Mouse (Mus musculus) CH12.LX (cell line): ENCODE data around the gene Nxpe3. TPM values are rescaled to one million over a fixed set of nuclear protein-coding genes. Genes with fewer than 3 reads are reported as not detected.

Source experiments
- DNase-seq: peaks from one replicate; pipeline ENCODE4 v3.0.0-alpha.2; 2013; ENCODE audit errors: extremely low read depth
- H3K27ac ChIP-seq: 2 replicates; pipeline ENCODE4 v1.5.1; 2012; ENCODE audit warnings: low read depth, mild to moderate bottlenecking, control low read depth, moderate library complexity; ENCODE audit not compliant: insufficient read depth
- H3K27me3 ChIP-seq: replicated peaks from 2 replicates; pipeline ENCODE3; 2012; ENCODE audit warnings: inconsistent platforms
- H3K36me3 ChIP-seq, 2 experiments: replicated peaks in 1 of 2; 2 replicates each; pipeline versions ENCODE3 to v1.6.1; 2012; ENCODE audit warnings: inconsistent platforms in 1 of 2, low read length in 1 of 2, mild to moderate bottlenecking in 1 of 2, mixed read lengths in 1 of 2, moderate library complexity in 1 of 2; ENCODE audit not compliant: control insufficient read depth in 1 of 2, insufficient read depth in 1 of 2
- H3K4me1 ChIP-seq, 2 experiments: 2 replicates each; pipeline ENCODE4 v1.6.1; 2012; ENCODE audit warnings: inconsistent platforms in 1 of 2, moderate library complexity in 1 of 2; ENCODE audit not compliant: insufficient read depth in 2 of 2, control insufficient read depth in 1 of 2
- H3K4me2 ChIP-seq: 2 replicates; pipeline ENCODE4 v1.6.1; 2012; ENCODE audit warnings: low read depth, mild to moderate bottlenecking, control low read depth; ENCODE audit not compliant: poor library complexity, insufficient read depth, severe bottlenecking
- H3K4me3 ChIP-seq, 3 experiments: fragments of 150-350 bp in 1 of 3; sonication (generic) in 1 of 3; replicated peaks in 1 of 3; 2 replicates each; pipeline versions ENCODE3 to v1.5.1; 2011 to 2012; ENCODE audit warnings: low read depth in 2 of 3, low read length in 2 of 3, mild to moderate bottlenecking in 2 of 3, moderate library complexity in 2 of 3, control low read depth in 1 of 3, improper control_type of control experiment in 1 of 3, inconsistent platforms in 1 of 3, mixed read lengths in 1 of 3; ENCODE audit not compliant: poor library complexity in 1 of 3
- H3K79me2 ChIP-seq: replicated peaks from 2 replicates; pipeline ENCODE4 v1.6.1; 2012; ENCODE audit warnings: mild to moderate bottlenecking, moderate library complexity; ENCODE audit not compliant: control insufficient read depth, poor library complexity, insufficient read depth, severe bottlenecking; ENCODE audit errors: extremely low read depth
- H3K9ac ChIP-seq: 2 replicates; pipeline ENCODE4 v1.6.1; 2012; ENCODE audit warnings: low read depth, mild to moderate bottlenecking, control low read depth, moderate library complexity; ENCODE audit not compliant: insufficient read depth
- H3K9me3 ChIP-seq: replicated peaks from 2 replicates; pipeline ENCODE3; 2012; ENCODE audit warnings: low read length, inconsistent platforms, mixed read lengths
- BHLHE40 ChIP-seq: IDR thresholded peaks from 2 replicates; pipeline ENCODE4 v1.6.1; 2011; ENCODE audit warnings: mild to moderate bottlenecking, low read depth, low read length, improper control_type of control experiment
- CHD1 ChIP-seq: IDR thresholded peaks from 2 replicates; pipeline ENCODE4 v1.6.1; 2012; ENCODE audit warnings: low read depth, low read length, improper control_type of control experiment, inconsistent platforms
- E2F4 ChIP-seq: IDR thresholded peaks from 2 replicates; pipeline ENCODE4 v1.6.1; 2011; ENCODE audit warnings: low read depth, low read length, improper control_type of control experiment; ENCODE audit not compliant: insufficient replicate concordance
- ELF1 ChIP-seq: IDR thresholded peaks from 2 replicates; pipeline ENCODE4 v1.6.1; 2014; ENCODE audit warnings: low read depth, mild to moderate bottlenecking, inconsistent platforms, low read length, improper control_type of control experiment
- EP300 ChIP-seq: IDR thresholded peaks from 2 replicates; pipeline ENCODE4 v1.6.1; 2011; ENCODE audit warnings: low read length, improper control_type of control experiment
- GABPA ChIP-seq: IDR thresholded peaks from 2 replicates; pipeline ENCODE4 v1.6.1; 2012; ENCODE audit warnings: low read depth, low read length, improper control_type of control experiment, inconsistent platforms; ENCODE audit not compliant: insufficient replicate concordance
- HCFC1 ChIP-seq: IDR thresholded peaks from 2 replicates; pipeline ENCODE4 v1.6.1; 2012; ENCODE audit warnings: low read depth, mild to moderate bottlenecking, inconsistent platforms, low read length, improper control_type of control experiment
- IRF4 ChIP-seq: IDR thresholded peaks from 2 replicates; pipeline ENCODE4 v1.6.1; 2014; ENCODE audit warnings: low read depth, mild to moderate bottlenecking, inconsistent platforms, low read length, improper control_type of control experiment
- JUN ChIP-seq: IDR thresholded peaks from 2 replicates; pipeline ENCODE4 v1.6.1; 2011; ENCODE audit warnings: low read depth, mild to moderate bottlenecking, low read length, improper control_type of control experiment, moderate library complexity; ENCODE audit not compliant: insufficient read depth
- JUND ChIP-seq: conservative IDR thresholded peaks from 2 replicates; pipeline ENCODE4 v1.6.1; 2011; ENCODE audit warnings: low read depth, low read length, improper control_type of control experiment
- MAFK ChIP-seq: IDR thresholded peaks from 2 replicates; pipeline ENCODE4 v1.6.1; 2011; ENCODE audit warnings: low read length, improper control_type of control experiment; ENCODE audit not compliant: insufficient replicate concordance
- MAX ChIP-seq: IDR thresholded peaks from 2 replicates; pipeline ENCODE4 v1.6.1; 2011; ENCODE audit warnings: low read length, improper control_type of control experiment
- MAZ ChIP-seq: IDR thresholded peaks from 2 replicates; pipeline ENCODE4 v1.6.1; 2012; ENCODE audit warnings: low read depth, mild to moderate bottlenecking, inconsistent platforms, low read length, improper control_type of control experiment, moderate library complexity
- MEF2A ChIP-seq: IDR thresholded peaks from 2 replicates; pipeline ENCODE4 v1.6.1; 2014; ENCODE audit warnings: low read depth, mild to moderate bottlenecking, inconsistent platforms, low read length, improper control_type of control experiment, borderline replicate concordance
- MYC ChIP-seq: IDR thresholded peaks from 2 replicates; pipeline ENCODE4 v1.6.1; 2011; ENCODE audit warnings: low read depth, mild to moderate bottlenecking, improper control_type of control experiment, low read length
- NELFE ChIP-seq: IDR thresholded peaks from 2 replicates; pipeline ENCODE4 v1.6.1; 2011; ENCODE audit warnings: low read depth, low read length, improper control_type of control experiment
- NRF1 ChIP-seq: IDR thresholded peaks from 2 replicates; pipeline ENCODE4 v1.6.1; 2014; ENCODE audit warnings: low read depth, mild to moderate bottlenecking, inconsistent platforms, low read length, improper control_type of control experiment, moderate library complexity
- PAX5 ChIP-seq: IDR thresholded peaks from 2 replicates; pipeline ENCODE4 v1.6.1; 2012; ENCODE audit warnings: low read length, inconsistent platforms, mixed read lengths
- POLR2AphosphoS2 ChIP-seq: IDR thresholded peaks from 2 replicates; pipeline ENCODE4 v1.6.1; 2011; ENCODE audit warnings: low read depth, low read length, improper control_type of control experiment
- RAD21 ChIP-seq: IDR thresholded peaks from 2 replicates; pipeline ENCODE4 v1.6.1; 2011; ENCODE audit warnings: low read depth, mild to moderate bottlenecking, low read length, improper control_type of control experiment, moderate library complexity
- SIN3A ChIP-seq: IDR thresholded peaks from 2 replicates; pipeline ENCODE4 v1.6.1; 2012; ENCODE audit warnings: low read length, improper control_type of control experiment, inconsistent platforms
- SMC3 ChIP-seq: IDR thresholded peaks from 2 replicates; pipeline ENCODE4 v1.6.1; 2011; ENCODE audit warnings: low read depth, low read length, improper control_type of control experiment
- TBP ChIP-seq: conservative IDR thresholded peaks from 2 replicates; pipeline ENCODE4 v1.6.1; 2011; ENCODE audit warnings: low read depth, low read length, improper control_type of control experiment
- UBTF ChIP-seq: IDR thresholded peaks from 2 replicates; pipeline ENCODE4 v1.6.1; 2012; ENCODE audit warnings: low read depth, mild to moderate bottlenecking, inconsistent platforms, low read length, improper control_type of control experiment, moderate library complexity
- USF1 ChIP-seq: IDR thresholded peaks from 2 replicates; pipeline ENCODE4 v1.6.1; 2014; ENCODE audit warnings: low read depth, mild to moderate bottlenecking, inconsistent platforms, low read length, improper control_type of control experiment
- USF2 ChIP-seq: conservative IDR thresholded peaks from 2 replicates; pipeline ENCODE4 v1.6.1; 2011; ENCODE audit warnings: low read depth, low read length, improper control_type of control experiment
- ZKSCAN1 ChIP-seq: IDR thresholded peaks from 2 replicates; pipeline ENCODE4 v1.6.1; 2012; ENCODE audit warnings: low read depth, inconsistent platforms, low read length, improper control_type of control experiment, borderline replicate concordance
- ZNF384 ChIP-seq: IDR thresholded peaks from 2 replicates; pipeline ENCODE4 v1.6.1; 2012; ENCODE audit warnings: low read depth, low read length, improper control_type of control experiment, inconsistent platforms
- dilution Hi-C: fragments of 300-500 bp; cut with MboI; formaldehyde crosslinking; loops from 2 replicates; pipeline ENCODE4 v1.14.3; 2020; ENCODE audit warnings: low sequenced_read_pairs; ENCODE audit not compliant: extremely low pct_unique_long_range_greater_than_20kb, extremely low pct_ligation_motif_present
- in situ Hi-C: fragments of 300-500 bp; cut with MboI; formaldehyde crosslinking; loops from 3 replicates; pipeline ENCODE4 v1.14.3; 2019; ENCODE audit warnings: low sequenced_read_pairs, low pct_ligation_motif_present, low pct_unique_long_range_greater_than_20kb, mixed read lengths
- polyA plus RNA-seq: library from polyadenylated mRNA; unstranded; fragments of >175 nt; gene quantifications from 2 replicates; pipeline ENCODE4 v1.2.1, GENCODE M21; 2012; ENCODE audit warnings: low read depth; ENCODE audit not compliant: insufficient read length
- total RNA-seq, 2 experiments: library from RNA; depleted of rRNA; stranded (reverse); fragments of 300-350 nt in 1 of 2; fragments of >200 nt in 1 of 2; gene quantifications; 2 replicates each; pipeline ENCODE4 v1.2.3; 2012 to 2014

The Nxpe3 gene
- total and polyA plus RNA-seq, 3 experiments = 5.4 to 12.3 (median 10.6) TPM

GRCm38 (mm10) chr16:55893410-55894107 lies 1.5 kb downstream of the Nxpe3 start:
- Histone ChIP-seq H3K27me3 (no peaks in the 10 kb centered on the region), H3K4me3 (peak overlapping the region; percentile 73 to 93 (median 76)), H3K79me2 (peaks cover 29% of the 10 kb centered on the region), H3K4me2 (peak overlapping the region; percentile 83), H3K9me3 (no peaks in the 10 kb centered on the region), H3K27ac (peak overlapping the region; percentile 74), H3K36me3 (peaks cover 8 to 22% of the 10 kb centered on the region in 2 experiments), H3K4me1 (peaks cover 18 to 54% of the 10 kb centered on the region in 2 experiments), H3K9ac (peak overlapping the region; percentile 86)
- no peak for DNase-seq
- TF ChIP-seq ELF1 = no peak
- TF ChIP-seq MEF2A = no peak
- TF ChIP-seq JUN = no peak
- no peak for TF ChIP-seq NELFE
- TF ChIP-seq GABPA = no peak
- TF ChIP-seq MAFK = peak; percentile 35; the same call in 1 of the 2 replicates
- no peak for TF ChIP-seq MAZ
- no peak for TF ChIP-seq TBP
- no peak for TF ChIP-seq POLR2AphosphoS2
- no peak for TF ChIP-seq BHLHE40
- TF ChIP-seq JUND = no peak
- no peak for TF ChIP-seq MYC
- TF ChIP-seq NRF1 = no peak
- TF ChIP-seq RAD21 = no peak
- no peak for TF ChIP-seq PAX5
- TF ChIP-seq SIN3A = peak; percentile 11; the same call in 1 of the 2 replicates
- no peak for TF ChIP-seq USF2
- in situ Hi-C loops = loop anchor here (5.0 kb wide), 1 partner anchor 174 kb away; no protein-coding TSS in a partner anchor
- dilution Hi-C loops = no loop called here

- peaks cover 16 to 62% of the 10 kb centered on the region in 2 experiments for H3K4me1 ChIP-seq
- H3K79me2 ChIP-seq = peaks cover 29% of the 10 kb centered on the region
- DNase-seq = peak; percentile 85
- peak overlapping the region; percentile 83 for H3K4me2 ChIP-seq
- H3K9me3 ChIP-seq = no peaks in the 10 kb centered on the region
- H3K27ac ChIP-seq = peak overlapping the region; percentile 89
- no peaks in the 10 kb centered on the region for H3K27me3 ChIP-seq
- in situ Hi-C loops = loop anchor here (5.0 kb wide), 1 partner anchor 175 kb away; no protein-coding TSS in a partner anchor
- dilution Hi-C loops = no loop called here
- H3K9ac ChIP-seq = peak overlapping the region; percentile 86
- H3K4me3 ChIP-seq = peak overlapping the region; percentile 13 to 93 (median 40)
- H3K36me3 ChIP-seq = peaks cover 12 to 33% of the 10 kb centered on the region in 2 experiments
- TF ChIP-seq UBTF (no peak), ZNF384 (peak; percentile 93), USF1 (no peak), MAX (peak; percentile 79), HCFC1 (peak; percentile 43), GABPA (no peak), SIN3A (peak; percentile 87), JUND (no peak), MEF2A (peak; percentile 74; the same call in 1 of the 2 replicates), EP300 (peak; percentile 83), BHLHE40 (peak; percentile 92), MAZ (peak; percentile 99), POLR2AphosphoS2 (0 out of 2 replicates have a peak, but pooled peaks have one; percentile 41), ZKSCAN1 (no peak), SMC3 (no peak), E2F4 (0 out of 2 replicates have a peak, but pooled peaks have one; percentile 39), CHD1 (0 out of 2 replicates have a peak, but pooled peaks have one; percentile 76), NRF1 (0 out of 2 replicates have a peak, but pooled peaks have one; percentile 22), ELF1 (0 out of 2 replicates have a peak, but pooled peaks have one; percentile 25), RAD21 (no peak; the same call in 1 of the 2 replicates), MYC (peak; percentile 91), MAFK (0 out of 2 replicates have a peak, but pooled peaks have one; percentile 47), IRF4 (peak; percentile 86)
These were observed 2.6 kb downstream of the Nxpe3 start for GRCm38 (mm10) chr16:55892484-55892883.
